Mouse (Mus musculus): ENCODE measurements around the gene Hoxa4. TPM values are rescaled to one million over a fixed set of nuclear protein-coding genes. Genes with fewer than 3 reads are reported as not detected.

Hoxa4 gene
- total and polyA plus RNA-seq, 3 experiments = 0.19 TPM; not detected in 2

DNA sequence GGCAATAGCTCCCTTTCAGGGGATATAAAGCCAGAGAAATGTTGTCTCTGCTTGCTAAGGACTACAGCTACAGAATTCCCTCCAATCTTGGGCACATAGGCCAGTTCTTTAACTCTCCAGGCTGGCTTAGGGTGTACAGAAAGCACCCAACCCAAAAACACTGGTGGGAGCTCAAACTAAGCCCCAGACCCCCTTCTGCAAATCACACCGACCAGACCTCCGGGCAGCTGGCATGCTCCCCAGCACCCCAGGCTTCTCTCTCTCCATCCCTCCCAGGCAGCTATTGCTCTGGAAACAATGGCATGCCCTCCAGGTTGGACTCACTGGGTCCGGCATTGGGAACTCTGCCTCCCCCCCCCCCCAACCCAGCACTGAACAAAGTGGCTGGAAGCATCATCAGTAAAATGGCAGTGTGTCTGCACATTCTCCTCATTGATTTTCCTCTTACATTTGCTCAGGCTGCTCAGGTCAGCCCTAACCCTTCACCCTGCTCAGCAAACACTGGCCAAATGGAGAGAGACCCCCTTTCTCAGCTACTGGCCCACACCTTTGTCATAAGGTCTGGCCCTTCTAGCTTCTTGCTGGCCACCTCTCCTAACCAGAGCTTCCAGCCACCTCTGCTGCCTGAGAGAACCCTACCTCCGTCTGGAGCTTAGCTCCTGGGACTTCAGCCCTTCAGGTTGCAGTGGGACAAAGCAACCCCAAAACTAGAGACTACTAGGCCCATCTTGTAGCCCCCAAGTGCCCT lies 12.5 kb downstream of the Hoxa4 start:
- Histone ChIP-seq H3K4me2 (ENCODE audit: insufficient read depth, low read depth, poor library complexity, severe bottlenecking) (no peak overlapping the region), H3K36me3 (replicated peaks in 1 of 2; ENCODE audit: control insufficient read depth in 1 of 2, insufficient read depth in 1 of 2, low read length in 1 of 2) (no peaks in the 10 kb centered on the region), H3K79me2 (replicated peaks; ENCODE audit: control insufficient read depth, extremely low read depth, insufficient read depth, poor library complexity, severe bottlenecking) (no peaks in the 10 kb centered on the region), H3K9me3 (replicated peaks; ENCODE audit: low read length) (peaks cover 5% of the 10 kb centered on the region), H3K4me1 (ENCODE audit: control insufficient read depth in 1 of 2, insufficient read depth in 2 of 2) (no peaks in the 10 kb centered on the region), H3K27ac (ENCODE audit: insufficient read depth, low read depth) (no peak overlapping the region), H3K27me3 (replicated peaks) (no peaks in the 10 kb centered on the region), H3K9ac (ENCODE audit: insufficient read depth, low read depth) (no peak overlapping the region), H3K4me3 (replicated peaks in 1 of 3; ENCODE audit: low read depth in 2 of 3, low read length in 2 of 3, poor library complexity in 1 of 3) (no peak overlapping the region)
- dilution Hi-C loops (cut with MboI; ENCODE audit: extremely low pct_ligation_motif_present, extremely low pct_unique_long_range_greater_than_20kb, low sequenced_read_pairs) = no loop called here
- no peak for TF ChIP-seq ZKSCAN1 (IDR thresholded peaks at IDR 0.05; ENCODE audit: borderline replicate concordance, low read depth, low read length)
- TF ChIP-seq SIN3A (IDR thresholded peaks at IDR 0.05; ENCODE audit: low read length) = no peak
- TF ChIP-seq SMC3 (IDR thresholded peaks at IDR 0.05; ENCODE audit: low read depth, low read length) = no peak
- no peak for TF ChIP-seq MAZ (IDR thresholded peaks at IDR 0.05; ENCODE audit: low read depth, low read length)
- no peak for TF ChIP-seq HCFC1 (IDR thresholded peaks at IDR 0.05; ENCODE audit: low read depth, low read length)
- no peak for TF ChIP-seq MAFK (IDR thresholded peaks at IDR 0.05; ENCODE audit: insufficient replicate concordance, low read length)
- TF ChIP-seq GABPA (IDR thresholded peaks at IDR 0.05; ENCODE audit: insufficient replicate concordance, low read depth, low read length) = no peak
- no peak for TF ChIP-seq BHLHE40 (IDR thresholded peaks at IDR 0.05; ENCODE audit: low read depth, low read length)
- TF ChIP-seq KAT2A (IDR thresholded peaks at IDR 0.05; ENCODE audit: insufficient replicate concordance, low read length) = no peak
- no peak for TF ChIP-seq ZNF384 (IDR thresholded peaks at IDR 0.05; ENCODE audit: low read depth, low read length)
- no peak for TF ChIP-seq ZMIZ1 (IDR thresholded peaks at IDR 0.05; ENCODE audit: low read depth, low read length)
- no peak for TF ChIP-seq MXI1 (IDR thresholded peaks at IDR 0.05; ENCODE audit: low read depth, low read length)
- no peak for TF ChIP-seq UBTF (IDR thresholded peaks at IDR 0.05; ENCODE audit: low read depth, low read length)
- no peak for TF ChIP-seq EP300 (IDR thresholded peaks at IDR 0.05; ENCODE audit: low read length)
- TF ChIP-seq POLR2AphosphoS2 (IDR thresholded peaks at IDR 0.05; ENCODE audit: low read depth, low read length) = no peak
- TF ChIP-seq MYC (IDR thresholded peaks at IDR 0.05; ENCODE audit: low read depth, low read length) = no peak
- no peak for TF ChIP-seq USF1 (IDR thresholded peaks at IDR 0.05; ENCODE audit: low read depth, low read length)
- in situ Hi-C loops (cut with MboI; ENCODE audit: low pct_ligation_motif_present, low pct_unique_long_range_greater_than_20kb, low sequenced_read_pairs) = no loop called here
- no peak for DNase-seq (ENCODE audit: extremely low read depth)

DNA sequence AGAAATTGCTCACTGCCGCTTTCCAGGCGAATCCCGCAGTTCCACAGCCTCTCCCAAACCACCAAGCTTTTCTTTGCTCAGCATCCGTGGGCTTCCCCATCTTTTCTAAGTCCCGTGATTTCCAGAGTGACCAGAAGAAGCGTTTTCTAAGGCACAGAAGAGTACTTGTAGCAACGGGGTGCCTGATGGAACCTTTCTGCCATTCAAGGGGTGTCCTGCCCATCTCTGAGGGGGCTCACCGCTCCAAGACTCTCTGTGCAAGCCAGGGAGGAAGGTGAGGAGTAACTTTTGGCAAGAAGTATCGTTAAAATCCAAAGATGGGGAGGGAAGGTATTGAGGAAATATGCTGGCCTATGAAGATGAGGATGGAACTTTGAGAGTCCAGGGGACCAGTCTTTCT lies 13.7 kb downstream of the Hoxa4 start:
- Histone ChIP-seq H3K9ac (ENCODE audit: insufficient read depth, low read depth) (no peak overlapping the region), H3K4me3 (replicated peaks in 1 of 3; ENCODE audit: low read depth in 2 of 3, low read length in 2 of 3, poor library complexity in 1 of 3) (no peak overlapping the region), H3K79me2 (replicated peaks; ENCODE audit: control insufficient read depth, extremely low read depth, insufficient read depth, poor library complexity, severe bottlenecking) (no peaks in the 10 kb centered on the region), H3K27ac (ENCODE audit: insufficient read depth, low read depth) (no peak overlapping the region), H3K4me2 (ENCODE audit: insufficient read depth, low read depth, poor library complexity, severe bottlenecking) (no peak overlapping the region), H3K36me3 (replicated peaks in 1 of 2; ENCODE audit: control insufficient read depth in 1 of 2, insufficient read depth in 1 of 2, low read length in 1 of 2) (no peaks in the 10 kb centered on the region), H3K9me3 (replicated peaks; ENCODE audit: low read length) (peaks cover 5% of the 10 kb centered on the region), H3K27me3 (replicated peaks) (no peaks in the 10 kb centered on the region), H3K4me1 (ENCODE audit: control insufficient read depth in 1 of 2, insufficient read depth in 2 of 2) (no peaks in the 10 kb centered on the region)
- no peak for DNase-seq (ENCODE audit: extremely low read depth)
- in situ Hi-C loops (cut with MboI; ENCODE audit: low pct_ligation_motif_present, low pct_unique_long_range_greater_than_20kb, low sequenced_read_pairs) = no loop called here
- dilution Hi-C loops (cut with MboI; ENCODE audit: extremely low pct_ligation_motif_present, extremely low pct_unique_long_range_greater_than_20kb, low sequenced_read_pairs) = no loop called here
- TF ChIP-seq KAT2A (IDR thresholded peaks at IDR 0.05; ENCODE audit: insufficient replicate concordance, low read length) (no peak), NELFE (IDR thresholded peaks at IDR 0.05; ENCODE audit: low read depth, low read length) (no peak), TBP (conservative IDR thresholded peaks at IDR 0.05; ENCODE audit: low read depth, low read length) (no peak), GABPA (IDR thresholded peaks at IDR 0.05; ENCODE audit: insufficient replicate concordance, low read depth, low read length) (no peak), SMC3 (IDR thresholded peaks at IDR 0.05; ENCODE audit: low read depth, low read length) (no peak), MAZ (IDR thresholded peaks at IDR 0.05; ENCODE audit: low read depth, low read length) (no peak), UBTF (IDR thresholded peaks at IDR 0.05; ENCODE audit: low read depth, low read length) (no peak), JUN (IDR thresholded peaks at IDR 0.05; ENCODE audit: insufficient read depth, low read depth, low read length) (no peak), ZKSCAN1 (IDR thresholded peaks at IDR 0.05; ENCODE audit: borderline replicate concordance, low read depth, low read length) (no peak), HCFC1 (IDR thresholded peaks at IDR 0.05; ENCODE audit: low read depth, low read length) (no peak), E2F4 (IDR thresholded peaks at IDR 0.05; ENCODE audit: insufficient replicate concordance, low read depth, low read length) (no peak), SIN3A (IDR thresholded peaks at IDR 0.05; ENCODE audit: low read length) (no peak), ZMIZ1 (IDR thresholded peaks at IDR 0.05; ENCODE audit: low read depth, low read length) (no peak), ELF1 (IDR thresholded peaks at IDR 0.05; ENCODE audit: low read depth, low read length) (no peak), RCOR1 (conservative IDR thresholded peaks at IDR 0.05; ENCODE audit: low read depth, low read length) (no peak), MEF2A (IDR thresholded peaks at IDR 0.05; ENCODE audit: borderline replicate concordance, low read depth, low read length) (no peak)

All from CH12.LX (cell line).